29 mouse cellular contexts compared by ENCODE assay signal in genomic region chr16:33383584-33383983, GRCm38 (mm10). TPM values are rescaled to one million over a fixed set of nuclear protein-coding genes. Genes with fewer than 3 reads are reported as not detected.
DNase-seq lines count a peak whose midpoint lies in the region; ATAC-seq and TF ChIP-seq lines count a peak whose summit lies in the region.
"Had no signal": no experiment of that assay in that cellular context is flagged by ENCODE, and none has a peak within 500 bp of the region (broad histone marks: within the 10 kb centered on the region; RNA-seq: fewer than 3 reads in every experiment).

No protein-coding gene starts in this region.

- no peaks in the 10 kb centered on the region for H3K27me3 ChIP-seq in heart, embryonic 10.5 days (ENCODE audit: insufficient read depth, poor library complexity, severe bottlenecking)
- H3K27me3 ChIP-seq in liver, embryonic 13.5 days: no peaks in the 10 kb centered on the region
- H3K27me3 ChIP-seq in neural tube, embryonic 13.5 days: no peaks in the 10 kb centered on the region
- H3K27me3 ChIP-seq: CH12.LX; embryonic facial prominence, embryonic 13.5 days; forebrain, embryonic 12.5 days; forebrain, embryonic 15.5 days had no signal

- H3K4me1 ChIP-seq in heart, embryonic 10.5 days: peaks cover 18% of the 10 kb centered on the region; the same call in 1 of the 2 replicates
- peaks cover 45% of the 10 kb centered on the region for H3K4me1 ChIP-seq in liver, embryonic 13.5 days (replicated peaks)
- peaks cover 37% of the 10 kb centered on the region for H3K4me1 ChIP-seq in neural tube, embryonic 13.5 days (replicated peaks)

- H3K36me3 ChIP-seq in heart, embryonic 10.5 days: peaks cover 2% of the 10 kb centered on the region; the same call in 1 of the 2 replicates
- H3K36me3 ChIP-seq in liver, embryonic 13.5 days: no peaks in the 10 kb centered on the region
- H3K36me3 ChIP-seq in neural tube, embryonic 13.5 days: no peaks in the 10 kb centered on the region
- H3K36me3 ChIP-seq: embryonic facial prominence, embryonic 13.5 days; forebrain, embryonic 12.5 days; forebrain, embryonic 15.5 days had no signal

- 96% methylated on average over 3 of the region's 3 CpGs for WGBS in heart, embryonic 10.5 days
- WGBS in liver, embryonic 13.5 days (ENCODE audit: insufficient replicate concordance): 81% methylated on average over 3 of the region's 3 CpGs
- WGBS in neural tube, embryonic 13.5 days: 92% methylated on average over 3 of the region's 3 CpGs

- TF ChIP-seq CTCF in layer of hippocampus, adult 2 months (conservative IDR thresholded peaks at IDR 0.05): no peak

- no peak overlapping the region for H3K9ac ChIP-seq in liver, embryonic 13.5 days
- 0 out of 2 replicates have a peak overlapping the region, but pooled peaks have one; percentile 41 for H3K9ac ChIP-seq in neural tube, embryonic 13.5 days
- H3K9ac ChIP-seq: embryonic facial prominence, embryonic 13.5 days; forebrain, embryonic 12.5 days; forebrain, embryonic 15.5 days had no signal

- no peak for ATAC-seq in liver, embryonic 13.5 days (ENCODE audit: low read depth)
- ATAC-seq in neural tube, embryonic 13.5 days (ENCODE audit: low read depth): no peak
- ATAC-seq: forebrain, embryonic 15.5 days; hindbrain, embryonic 16.5 days; inflammation-experienced regulatory T-cells, adult 6 months; intestine, embryonic 16.5 days had no signal

- H3K4me2 ChIP-seq in liver, embryonic 13.5 days: 0 out of 2 replicates have a peak overlapping the region, but pooled peaks have one; percentile 1
- no peak overlapping the region for H3K4me2 ChIP-seq in neural tube, embryonic 13.5 days
- H3K4me2 ChIP-seq: embryonic facial prominence, embryonic 13.5 days; forebrain, embryonic 12.5 days; forebrain, embryonic 15.5 days; heart, embryonic 11.5 days had no signal

- no peaks in the 10 kb centered on the region for H3K9me3 ChIP-seq in heart, embryonic 10.5 days
- no peaks in the 10 kb centered on the region for H3K9me3 ChIP-seq in liver, embryonic 13.5 days (replicated peaks)
- no peaks in the 10 kb centered on the region for H3K9me3 ChIP-seq in neural tube, embryonic 13.5 days
- H3K9me3 ChIP-seq: embryonic facial prominence, embryonic 10.5 days; embryonic facial prominence, embryonic 13.5 days; forebrain, embryonic 12.5 days; forebrain, embryonic 15.5 days; hindbrain, embryonic 10.5 days had no signal

- H3K4me3 ChIP-seq in heart, embryonic 10.5 days: no peak overlapping the region
- no peak overlapping the region for H3K4me3 ChIP-seq in liver, embryonic 13.5 days (replicated peaks)
- H3K4me3 ChIP-seq in neural tube, embryonic 13.5 days: no peak overlapping the region
- H3K4me3 ChIP-seq in layer of hippocampus, adult 2 months: no peak overlapping the region
- H3K4me3 ChIP-seq: embryonic facial prominence, embryonic 10.5 days; embryonic facial prominence, embryonic 13.5 days; erythroblast, embryonic 14.5 days; forebrain, embryonic 12.5 days; forebrain, embryonic 15.5 days; hindbrain, embryonic 10.5 days had no signal

- H3K27ac ChIP-seq in heart, embryonic 10.5 days: no peak overlapping the region
- H3K27ac ChIP-seq in liver, embryonic 13.5 days: no peak overlapping the region
- no peak overlapping the region for H3K27ac ChIP-seq in neural tube, embryonic 13.5 days (replicated peaks)
- no peak overlapping the region for H3K27ac ChIP-seq in layer of hippocampus, adult 2 months
- H3K27ac ChIP-seq: embryonic facial prominence, embryonic 10.5 days; embryonic facial prominence, embryonic 13.5 days; forebrain, embryonic 12.5 days; forebrain, embryonic 15.5 days; hindbrain, embryonic 10.5 days had no signal

- peak; percentile 55 for DNase-seq in heart, embryonic 10.5 days (ENCODE audit: low spot score)
- no peak for DNase-seq in heart, adult 8-10 months (ENCODE audit: low spot score)
- DNase-seq in liver, embryonic 13.5 days: no peak
- DNase-seq in liver: no peak
- no peak for DNase-seq in neural tube, embryonic 10.5 days (ENCODE audit: extremely low spot score, low spot score)
- no peak for DNase-seq in layer of hippocampus, adult 2 months (ENCODE audit: low spot score in 2 of 2)
- DNase-seq: adrenal gland, adult 2 months; adrenal gland, postnatal 14 days; B cell, adult 2 months; cerebellum, adult 11-12 months; cerebellum, adult 8-10 months; cerebellum, postnatal 10 days; cerebellum, postnatal 36 days; embryo, embryonic 11 days; gastrocnemius, postnatal 10 days; heart, adult 18-20 months; heart, postnatal 36 days had no signal

RNA-seq across cellular contexts. Expression of gene Zfp148, which starts 2.9 kb away (rescaled TPM):
- 38.0 and 43.5 TPM in 2 replicates for polyA plus RNA-seq in heart, embryonic 10.5 days (2016; fragmentation: Nextera tagmentation; extraction: Ambion mirVana)
- 10 to 100 TPM; 37.2 to 41.2 (median 38.7) TPM for total RNA-seq in heart, adult 8-10 months (2022)
- 15.1 and 20.0 TPM in 2 replicates for polyA plus RNA-seq in liver, embryonic 13.5 days (2015; fragmentation: Nextera tagmentation; extraction: Ambion mirVana)
- 50.2 and 54.0 TPM in 2 replicates for polyA plus RNA-seq in neural tube, embryonic 13.5 days (2015; fragmentation: Nextera tagmentation; extraction: Ambion mirVana)
- total RNA-seq in layer of hippocampus, adult 2 months (2021): 100 to 1,000 TPM; 161 to 166 TPM
